Comparison of ENCODE assay signal across 12 mouse cellular contexts in the genomic region with DNA sequence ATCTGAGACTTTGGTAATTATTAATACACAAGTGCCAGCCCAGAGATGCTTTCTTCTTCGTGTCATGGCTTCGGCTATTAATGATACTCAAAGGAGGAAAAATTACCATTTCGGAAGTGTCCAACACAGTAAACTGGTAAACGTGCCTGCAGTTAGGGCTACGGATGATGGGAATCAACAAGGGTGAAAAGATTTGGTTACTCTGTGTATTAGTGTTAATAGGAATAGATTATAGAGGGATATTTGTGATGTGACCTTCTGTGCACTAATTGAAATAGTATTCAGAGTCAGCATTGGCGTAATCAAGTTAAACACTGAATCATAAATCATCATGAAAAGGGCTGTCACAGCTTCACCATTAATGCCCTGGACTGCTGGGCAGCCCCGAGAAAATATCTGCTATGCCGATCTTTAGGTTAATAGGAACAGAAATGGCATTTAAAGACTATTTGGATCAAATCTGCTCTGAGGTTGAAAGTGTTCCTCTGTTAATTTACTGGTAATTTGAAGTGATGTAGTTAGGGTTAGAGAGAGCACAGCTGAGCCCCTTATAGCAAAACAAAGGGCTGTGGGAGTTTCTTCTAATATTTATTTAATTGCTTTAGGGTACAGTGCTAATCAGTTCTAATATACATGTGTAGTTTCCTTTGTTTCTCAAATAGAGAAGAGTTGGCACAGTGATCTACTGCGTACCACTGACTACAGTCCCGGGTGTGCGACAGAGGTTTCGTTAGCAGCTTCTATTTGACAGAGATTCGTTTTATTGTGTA.
DNase-seq lines count a peak whose midpoint lies in the region; ATAC-seq and TF ChIP-seq lines count a peak whose summit lies in the region.
"Had no signal": no experiment of that assay in that cellular context is flagged by ENCODE, and none has a peak within 500 bp of the region (broad histone marks: within the 10 kb centered on the region; RNA-seq: fewer than 3 reads in every experiment).

No protein-coding gene starts in this region.

- no peak for TF ChIP-seq CTCF in forebrain, postnatal 0 days (IDR thresholded peaks at IDR 0.05; ENCODE audit: low read depth)

- no peak overlapping the region for H3K4me3 ChIP-seq in neural tube, embryonic 11.5 days (ENCODE audit: low read depth, low read length)
- no peak overlapping the region for H3K4me3 ChIP-seq in forebrain, postnatal 0 days (ENCODE audit: low read depth, low read length)
- H3K4me3 ChIP-seq in limb, embryonic 10.5 days: no peak overlapping the region
- H3K4me3 ChIP-seq: liver, embryonic 15.5 days had no signal

- 56% methylated on average over 13 of the region's 13 CpGs for WGBS in neural tube, embryonic 11.5 days
- 37% methylated on average over 13 of the region's 13 CpGs for WGBS in forebrain, postnatal 0 days
- WGBS in limb, embryonic 10.5 days: 66% methylated on average over 13 of the region's 13 CpGs

- DNase-seq in neural tube, embryonic 11.5 days (ENCODE audit: low spot score): no peak
- DNase-seq in neural tube, embryonic 10.5 days (ENCODE audit: extremely low spot score, low spot score): no peak
- DNase-seq in forebrain, postnatal 0 days: peak; percentile 17
- no peak for DNase-seq in limb, embryonic 10.5 days (ENCODE audit: low spot score)
- DNase-seq in right cerebral cortex, postnatal 10 days (ENCODE audit: low spot score in 2 of 2): no peak
- DNase-seq in thymus, adult 18-20 months: no peak
- DNase-seq: cerebellum, adult 18-20 months; kidney, adult 11 months; kidney, postnatal 25 days; lung, postnatal 36 days had no signal

- no peak overlapping the region for H3K4me2 ChIP-seq in neural tube, embryonic 11.5 days (ENCODE audit: low read depth)
- no peak overlapping the region for H3K4me2 ChIP-seq in forebrain, postnatal 0 days (ENCODE audit: low read depth)
- H3K4me2 ChIP-seq: liver, embryonic 15.5 days had no signal

- H3K27me3 ChIP-seq in neural tube, embryonic 11.5 days (ENCODE audit: control insufficient read depth, insufficient read depth, low read length): no peaks in the 10 kb centered on the region
- peaks cover 8% of the 10 kb centered on the region for H3K27me3 ChIP-seq in forebrain, postnatal 0 days (ENCODE audit: insufficient read depth, low read length)
- H3K27me3 ChIP-seq in limb, embryonic 10.5 days (ENCODE audit: low read depth, poor library complexity, severe bottlenecking): no peaks in the 10 kb centered on the region
- H3K27me3 ChIP-seq: liver, embryonic 15.5 days had no signal

- no peaks in the 10 kb centered on the region for H3K4me1 ChIP-seq in neural tube, embryonic 11.5 days (ENCODE audit: control insufficient read depth, insufficient read depth, low read length)
- H3K4me1 ChIP-seq in forebrain, postnatal 0 days (ENCODE audit: insufficient read depth): 0 out of 2 replicates have a peak, but pooled peaks cover 3% of the 10 kb centered on the region
- peaks cover 39% of the 10 kb centered on the region for H3K4me1 ChIP-seq in limb, embryonic 10.5 days
- H3K4me1 ChIP-seq: liver, embryonic 15.5 days had no signal

- H3K36me3 ChIP-seq in neural tube, embryonic 11.5 days (ENCODE audit: control insufficient read depth, insufficient read depth, low read length): no peaks in the 10 kb centered on the region
- no peaks in the 10 kb centered on the region for H3K36me3 ChIP-seq in forebrain, postnatal 0 days (ENCODE audit: insufficient read depth)
- H3K36me3 ChIP-seq in limb, embryonic 10.5 days: no peaks in the 10 kb centered on the region
- H3K36me3 ChIP-seq: liver, embryonic 15.5 days had no signal

- peak; percentile 66 for ATAC-seq in neural tube, embryonic 11.5 days (ENCODE audit: insufficient read depth, low FRiP score, low TSS enrichment)
- ATAC-seq in forebrain, postnatal 0 days: no peak
- no peak for ATAC-seq in activated CD4-positive, CD25-positive, alpha-beta regulatory T cell, adult 4 months

- H3K27ac ChIP-seq in neural tube, embryonic 11.5 days (ENCODE audit: low read depth, low read length): no peak overlapping the region
- no peak overlapping the region for H3K27ac ChIP-seq in forebrain, postnatal 0 days (ENCODE audit: low read depth, low read length)
- H3K27ac ChIP-seq in limb, embryonic 10.5 days: peak overlapping the region; percentile 36; the same call in 1 of the 2 replicates
- H3K27ac ChIP-seq: liver, embryonic 15.5 days had no signal

- H3K9ac ChIP-seq in neural tube, embryonic 11.5 days (ENCODE audit: low read length): no peak overlapping the region
- H3K9ac ChIP-seq in forebrain, postnatal 0 days: no peak overlapping the region
- H3K9ac ChIP-seq: liver, embryonic 15.5 days had no signal

- H3K9me3 ChIP-seq in neural tube, embryonic 11.5 days (ENCODE audit: control insufficient read depth, low read length): no peaks in the 10 kb centered on the region
- H3K9me3 ChIP-seq in forebrain, postnatal 0 days (ENCODE audit: low read length): no peaks in the 10 kb centered on the region
- no peaks in the 10 kb centered on the region for H3K9me3 ChIP-seq in limb, embryonic 10.5 days (replicated peaks)
- H3K9me3 ChIP-seq: liver, embryonic 15.5 days had no signal
